Mouse (Mus musculus) activated CD4-positive, CD25-positive, alpha-beta regulatory T cell, adult 4 months (primary cell): ENCODE measurements around the gene Rsph1. TPM values are rescaled to one million over a fixed set of nuclear protein-coding genes. Genes with fewer than 3 reads are reported as not detected.

ENCODE experiments used
- ATAC-seq: one replicate; pipeline ENCODE4 v1.8.0; 2017
- polyA plus RNA-seq, 2 experiments: library from polyadenylated mRNA; unstranded; fragments of 100-300 nt; shearing (Covaris generic); gene quantifications; one replicate each; pipeline ENCODE4 v1.2.1; 2017

The Rsph1 gene
- polyA plus RNA-seq, 2 experiments from 2014 or later, result 0.86 to 2.7 TPM

GRCm38 (mm10) chr17:31254463-31254931 is 22.7 kb downstream of the Rsph1 start:
- ATAC-seq, result peak; percentile 66

- ATAC-seq, result no peak
Observed at GRCm38 (mm10) chr17:31253951-31254350, 23.2 kb downstream of the Rsph1 start.

GRCm38 (mm10) chr17:31247144-31247543 is 30.0 kb downstream of the Rsph1 start:
- no peak for ATAC-seq

- ATAC-seq, result no peak
Observed at GRCm38 (mm10) chr17:31245321-31245720, 31.9 kb downstream of the Rsph1 start.

GRCm38 (mm10) chr17:31242764-31243163 is 34.4 kb downstream of the Rsph1 start:
- ATAC-seq, result no peak

GRCm38 (mm10) chr17:31241156-31241555 is 36.0 kb downstream of the Rsph1 start:
- no peak for ATAC-seq

GRCm38 (mm10) chr17:31238234-31239020 is 38.8 kb downstream of the Rsph1 start:
- ATAC-seq, result no peak

GRCm38 (mm10) chr17:31235915-31236314 is 41.3 kb downstream of the Rsph1 start:
- no peak for ATAC-seq

GRCm38 (mm10) chr17:31232251-31233010 is 44.8 kb downstream of the Rsph1 start:
- ATAC-seq, result no peak

GRCm38 (mm10) chr17:31231780-31232179 is 45.4 kb downstream of the Rsph1 start:
- no peak for ATAC-seq

GRCm38 (mm10) chr17:31226931-31227330 is 50.3 kb downstream of the Rsph1 start:
- no peak for ATAC-seq

GRCm38 (mm10) chr17:31226368-31226767 is 50.8 kb downstream of the Rsph1 start:
- no peak for ATAC-seq

- no peak for ATAC-seq
Observed at GRCm38 (mm10) chr17:31224591-31224990, 52.6 kb downstream of the Rsph1 start.

GRCm38 (mm10) chr17:31223835-31224234 is 53.3 kb downstream of the Rsph1 start:
- peak; percentile 82 for ATAC-seq

- ATAC-seq, result no peak
Observed at GRCm38 (mm10) chr17:31222810-31223310, 54.3 kb downstream of the Rsph1 start.

- peak; percentile 12 for ATAC-seq
Observed at GRCm38 (mm10) chr17:31216068-31216955, 60.9 kb downstream of the Rsph1 start.

- no peak for ATAC-seq
Observed at GRCm38 (mm10) chr17:31211881-31212280, 65.3 kb downstream of the Rsph1 start.

GRCm38 (mm10) chr17:31210299-31210698 is 66.9 kb downstream of the Rsph1 start:
- ATAC-seq, result peak; percentile 24

- no peak for ATAC-seq
Observed at GRCm38 (mm10) chr17:31209376-31209930, 67.7 kb downstream of the Rsph1 start.

- ATAC-seq, result no peak
Observed at GRCm38 (mm10) chr17:31208654-31209053, 68.5 kb downstream of the Rsph1 start.

- peak; percentile 63 for ATAC-seq
Observed at GRCm38 (mm10) chr17:31207771-31208334, 69.3 kb downstream of the Rsph1 start, which contains the start of gene Ubash3a. TSS of gene Ubash3a (plus strand) at chr17:31207873.
